Mouse (Mus musculus): ENCODE data around the gene Riiad1.

Riiad1 gene

GRCm38 (mm10) chr3:94463926-94464578 lies 16.1 kb downstream of the Riiad1 start:
- no peak for DNase-seq (ENCODE audit: low spot score)

GRCm38 (mm10) chr3:94459834-94460233 lies 20.3 kb downstream of the Riiad1 start:
- no peak for DNase-seq (ENCODE audit: low spot score)

- DNase-seq (ENCODE audit: low spot score): no peak
Measured at GRCm38 (mm10) chr3:94457055-94457454, 23.1 kb downstream of the Riiad1 start.

- DNase-seq (ENCODE audit: low spot score): peak; percentile 75
Measured at GRCm38 (mm10) chr3:94456529-94457000, 23.6 kb downstream of the Riiad1 start.

- no peak for DNase-seq (ENCODE audit: low spot score)
Measured at GRCm38 (mm10) chr3:94449377-94449776, 30.8 kb downstream of the Riiad1 start.

GRCm38 (mm10) chr3:94443597-94443964 lies 36.6 kb downstream of the Riiad1 start, which contains the start of gene Oaz3:
Gene Oaz3 (minus strand): TSS chr3:94443915.
- DNase-seq (ENCODE audit: low spot score): no peak

GRCm38 (mm10) chr3:94442951-94443596 lies 37.1 kb downstream of the Riiad1 start, which contains the start of gene Mrpl9:
Gene Mrpl9 (plus strand): TSS chr3:94443318.
- DNase-seq (ENCODE audit: low spot score): peak; percentile 96

- no peak for DNase-seq (ENCODE audit: low spot score)
Measured at GRCm38 (mm10) chr3:94441182-94441581, 39.0 kb downstream of the Riiad1 start.

GRCm38 (mm10) chr3:94436420-94436819 lies 43.7 kb downstream of the Riiad1 start:
- no peak for DNase-seq (ENCODE audit: low spot score)

GRCm38 (mm10) chr3:94434305-94434704 lies 45.8 kb downstream of the Riiad1 start:
- no peak for DNase-seq (ENCODE audit: low spot score)

- DNase-seq (ENCODE audit: low spot score): no peak
Measured at GRCm38 (mm10) chr3:94430980-94431379, 49.2 kb downstream of the Riiad1 start.

Data from ovary, postnatal 36 days (tissue).